Mouse (Mus musculus): ENCODE measurements at regions not wholly inside any gene's neighbourhood (a gene's known extent, or its start where the extent isn't known, plus 50 kb on each side); places are given as distances from the start of the nearest gene placed in this dataset.

DNA sequence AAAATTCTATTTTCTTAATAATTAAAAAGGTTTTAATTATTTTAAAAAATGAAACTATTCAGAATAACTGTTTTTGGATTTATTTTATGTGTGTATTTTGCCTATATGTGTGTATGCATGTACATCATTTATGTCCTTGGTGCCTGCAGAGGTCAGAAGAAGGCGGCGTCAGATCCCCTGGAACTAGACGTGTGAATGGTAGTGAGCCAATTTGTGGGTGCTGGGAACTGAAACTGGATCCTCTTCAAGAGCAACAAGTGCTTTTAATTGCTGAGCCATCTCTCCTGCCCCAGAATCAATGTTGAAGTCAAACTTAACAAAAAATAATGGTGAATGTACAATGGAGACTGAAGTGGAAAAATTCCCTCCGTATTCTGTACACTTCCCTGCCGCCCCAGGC lies 151.9 kb upstream of the Unc93a2 start:
- TF ChIP-seq POLR2A (IDR thresholded peaks at IDR 0.05; ENCODE audit: low read depth, low read length) (no peak), CTCF (conservative IDR thresholded peaks at IDR 0.05; ENCODE audit: insufficient read depth, insufficient read length, low read depth, low read length) (no peak)
